8 mouse cellular contexts compared by ENCODE assay signal in the genomic region with DNA sequence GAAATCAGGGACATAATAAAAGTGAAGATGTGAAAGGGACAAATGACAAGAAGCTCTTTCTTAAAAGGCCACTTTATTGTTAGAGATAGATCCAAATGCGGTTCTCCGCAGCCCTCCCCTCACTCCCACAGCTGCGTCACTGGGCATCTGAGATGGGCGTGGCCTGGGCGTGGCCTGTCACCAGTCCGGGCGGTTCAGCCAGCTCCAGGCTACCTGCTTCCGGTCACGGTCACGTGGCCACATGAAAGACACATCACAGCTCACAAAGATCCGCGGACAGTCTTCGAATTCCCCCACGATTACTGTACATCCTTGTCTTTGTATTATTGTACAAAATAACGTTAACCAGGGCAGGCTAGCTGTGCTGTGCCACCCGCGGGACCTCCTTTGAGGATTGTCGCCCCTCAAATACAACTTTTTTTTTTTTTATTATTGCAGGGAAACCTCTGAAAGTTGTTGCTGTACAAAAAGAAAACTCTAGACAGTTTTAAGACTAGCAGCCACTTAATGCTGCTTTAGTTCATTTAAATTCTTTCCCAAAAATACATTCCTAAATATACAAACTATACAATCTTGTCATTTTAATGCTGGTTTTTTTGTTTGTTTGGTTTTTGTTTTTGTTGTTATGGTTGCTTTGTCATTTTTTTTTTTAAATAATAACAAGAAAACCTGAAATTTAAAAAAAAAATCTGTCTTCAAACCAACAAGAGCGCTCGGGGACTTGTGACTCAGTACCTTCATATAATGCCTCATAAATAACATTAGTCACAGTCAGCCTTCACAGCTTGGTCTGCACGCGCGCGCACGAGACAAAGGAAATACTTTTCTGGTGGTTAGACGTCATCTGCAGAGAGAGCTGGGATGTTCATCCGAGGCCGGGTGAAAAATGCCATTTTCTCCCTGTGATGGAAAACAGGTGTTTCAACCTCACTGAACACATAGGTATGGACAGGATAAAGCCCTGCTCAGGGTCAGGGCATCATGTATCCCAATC. TPM values are rescaled to one million over a fixed set of nuclear protein-coding genes. Genes with fewer than 3 reads are reported as not detected.
DNase-seq lines count a peak whose midpoint lies in the region; ATAC-seq and TF ChIP-seq lines count a peak whose summit lies in the region.

No protein-coding gene starts in this region.

- H3K4me2 ChIP-seq in embryonic facial prominence, embryonic 15.5 days (replicated peaks): peak overlapping the region; percentile 64
- H3K4me2 ChIP-seq in kidney, embryonic 14.5 days (replicated peaks; ENCODE audit: low read depth, low read length): peak overlapping the region; percentile 63
- peak overlapping the region; percentile 63 for H3K4me2 ChIP-seq in limb, embryonic 14.5 days (replicated peaks; ENCODE audit: low read depth, low read length, severe bottlenecking)
- H3K4me2 ChIP-seq in midbrain, embryonic 16.5 days (ENCODE audit: low read length): peak overlapping the region; percentile 64

- H3K4me1 ChIP-seq in bone marrow, adult 2 months (ENCODE audit: control insufficient read depth, insufficient read depth, low read length): no peaks in the 10 kb centered on the region; the same call in 1 of the 2 replicates
- peaks cover 4% of the 10 kb centered on the region for H3K4me1 ChIP-seq in embryonic facial prominence, embryonic 15.5 days
- peaks cover 9% of the 10 kb centered on the region for H3K4me1 ChIP-seq in heart, embryonic 10.5 days
- peaks cover under 1% of the 10 kb centered on the region; the same call in 1 of the 2 replicates for H3K4me1 ChIP-seq in kidney, embryonic 14.5 days (ENCODE audit: control insufficient read depth, insufficient read depth, low read length)
- peaks cover under 1% of the 10 kb centered on the region for H3K4me1 ChIP-seq in limb, embryonic 14.5 days (ENCODE audit: control insufficient read depth, insufficient read depth, low read length)
- peaks cover 8% of the 10 kb centered on the region for H3K4me1 ChIP-seq in midbrain, embryonic 16.5 days (ENCODE audit: control insufficient read depth, insufficient read depth, low read length)
- peaks cover 4% of the 10 kb centered on the region; the same call in 1 of the 2 replicates for H3K4me1 ChIP-seq in spleen, adult 2 months (ENCODE audit: control insufficient read depth, insufficient read depth, insufficient read length)

- H3K9me3 ChIP-seq in embryonic facial prominence, embryonic 15.5 days (replicated peaks): no peaks in the 10 kb centered on the region
- H3K9me3 ChIP-seq in heart, embryonic 10.5 days: no peaks in the 10 kb centered on the region
- no peaks in the 10 kb centered on the region for H3K9me3 ChIP-seq in kidney, embryonic 14.5 days (ENCODE audit: control insufficient read depth, low read length)
- no peaks in the 10 kb centered on the region for H3K9me3 ChIP-seq in limb, embryonic 14.5 days (ENCODE audit: control insufficient read depth, low read length)
- no peaks in the 10 kb centered on the region; the same call in 1 of the 2 replicates for H3K9me3 ChIP-seq in midbrain, embryonic 16.5 days (replicated peaks; ENCODE audit: control insufficient read depth, low read length, poor library complexity, severe bottlenecking)

- no peaks in the 10 kb centered on the region for H3K36me3 ChIP-seq in embryonic facial prominence, embryonic 15.5 days
- H3K36me3 ChIP-seq in heart, embryonic 10.5 days: peaks cover 18% of the 10 kb centered on the region; the same call in 1 of the 2 replicates
- H3K36me3 ChIP-seq in kidney, embryonic 14.5 days (ENCODE audit: control insufficient read depth, insufficient read depth, low read length): peaks cover 9% of the 10 kb centered on the region; the same call in 1 of the 2 replicates
- H3K36me3 ChIP-seq in limb, embryonic 14.5 days (ENCODE audit: control insufficient read depth, insufficient read depth, low read length): no peaks in the 10 kb centered on the region
- H3K36me3 ChIP-seq in midbrain, embryonic 16.5 days (ENCODE audit: control insufficient read depth, insufficient read depth, low read length): 0 out of 2 replicates have a peak, but pooled peaks cover 3% of the 10 kb centered on the region
- no peaks in the 10 kb centered on the region for H3K36me3 ChIP-seq in spleen, adult 2 months (ENCODE audit: control insufficient read depth, insufficient read depth, low read length)

- no peak for TF ChIP-seq CTCF in bone marrow, adult 2 months (IDR thresholded peaks at IDR 0.05; ENCODE audit: control insufficient read depth, insufficient read depth, low read length)
- TF ChIP-seq CTCF in spleen, adult 2 months (IDR thresholded peaks at IDR 0.05; ENCODE audit: extremely low read depth, insufficient read depth, insufficient read length, insufficient replicate concordance): no peak

- H3K27me3 ChIP-seq in embryonic facial prominence, embryonic 15.5 days: no peaks in the 10 kb centered on the region
- H3K27me3 ChIP-seq in heart, embryonic 10.5 days (ENCODE audit: insufficient read depth, poor library complexity, severe bottlenecking): no peaks in the 10 kb centered on the region
- H3K27me3 ChIP-seq in kidney, embryonic 14.5 days (ENCODE audit: control insufficient read depth, insufficient read depth, low read length): no peaks in the 10 kb centered on the region
- no peaks in the 10 kb centered on the region for H3K27me3 ChIP-seq in limb, embryonic 14.5 days (ENCODE audit: control insufficient read depth, insufficient read depth, low read length)
- no peaks in the 10 kb centered on the region for H3K27me3 ChIP-seq in midbrain, embryonic 16.5 days (ENCODE audit: control insufficient read depth, insufficient read depth, low read depth, low read length)
- H3K27me3 ChIP-seq in spleen, adult 2 months (ENCODE audit: control insufficient read depth, insufficient read depth, low read length): no peaks in the 10 kb centered on the region

- H3K4me3 ChIP-seq in bone marrow, adult 2 months (replicated peaks; ENCODE audit: control insufficient read depth, low read depth, low read length): peak overlapping the region; percentile 48
- H3K4me3 ChIP-seq in embryonic facial prominence, embryonic 15.5 days (replicated peaks): peak overlapping the region; percentile 38
- H3K4me3 ChIP-seq in heart, embryonic 10.5 days: peak overlapping the region; percentile 57
- H3K4me3 ChIP-seq in kidney, embryonic 14.5 days (ENCODE audit: low read length): peak overlapping the region; percentile 28; the same call in 1 of the 2 replicates
- H3K4me3 ChIP-seq in limb, embryonic 14.5 days (replicated peaks; ENCODE audit: low read length): peak overlapping the region; percentile 41
- H3K4me3 ChIP-seq in midbrain, embryonic 16.5 days (ENCODE audit: low read depth, low read length): peak overlapping the region; percentile 18
- H3K4me3 ChIP-seq in spleen, adult 2 months (ENCODE audit: extremely low read depth, insufficient read depth, insufficient read length): peak overlapping the region; percentile 58

- no peak overlapping the region for H3K27ac ChIP-seq in bone marrow, adult 2 months (ENCODE audit: control insufficient read depth, insufficient read depth, low read depth, low read length, poor library complexity)
- H3K27ac ChIP-seq in embryonic facial prominence, embryonic 15.5 days (replicated peaks): peak overlapping the region; percentile 31; the same call in 1 of the 2 replicates
- H3K27ac ChIP-seq in heart, embryonic 10.5 days: peak overlapping the region; percentile 87
- H3K27ac ChIP-seq in kidney, embryonic 14.5 days (ENCODE audit: low read depth, low read length): no peak overlapping the region
- no peak overlapping the region for H3K27ac ChIP-seq in limb, embryonic 14.5 days (replicated peaks; ENCODE audit: low read depth, low read length)
- peak overlapping the region; percentile 33; the same call in 1 of the 2 replicates for H3K27ac ChIP-seq in midbrain, embryonic 16.5 days (ENCODE audit: low read length)
- H3K27ac ChIP-seq in spleen, adult 2 months (ENCODE audit: insufficient read depth, low read length): peak overlapping the region; percentile 29; the same call in 1 of the 2 replicates

- WGBS in bone marrow, adult 2 months: 5% methylated on average over 28 of the region's 28 CpGs
- 14% methylated on average over 28 of the region's 28 CpGs for WGBS in embryonic facial prominence, embryonic 15.5 days
- WGBS in heart, embryonic 10.5 days: 31% methylated on average over 28 of the region's 28 CpGs
- 22% methylated on average over 28 of the region's 28 CpGs for WGBS in kidney, embryonic 14.5 days
- 17% methylated on average over 28 of the region's 28 CpGs for WGBS in limb, embryonic 14.5 days
- 20% methylated on average over 28 of the region's 28 CpGs for WGBS in midbrain, embryonic 16.5 days
- 8% methylated on average over 28 of the region's 28 CpGs for WGBS in spleen, adult 2 months

- peak; percentile 35; the same call in 1 of the 2 replicates for TF ChIP-seq POLR2A in bone marrow, adult 2 months (IDR thresholded peaks at IDR 0.05; ENCODE audit: borderline replicate concordance, control insufficient read depth, low read depth, low read length)
- TF ChIP-seq POLR2A in limb, embryonic 14.5 days (IDR thresholded peaks at IDR 0.05; ENCODE audit: borderline replicate concordance, extremely low read depth, insufficient read depth, insufficient read length): no peak
- no peak; the same call in 1 of the 2 replicates for TF ChIP-seq POLR2A in spleen, adult 2 months (IDR thresholded peaks at IDR 0.05; ENCODE audit: low read depth, low read length)

- ATAC-seq in embryonic facial prominence, embryonic 15.5 days (ENCODE audit: insufficient number of reproducible peaks, low FRiP score, low TSS enrichment, low read depth): peak; percentile 81
- peak; percentile 91 for ATAC-seq in kidney, embryonic 14.5 days (ENCODE audit: low FRiP score, low TSS enrichment)
- ATAC-seq in limb, embryonic 14.5 days (ENCODE audit: low FRiP score, low read depth): peak; percentile 84
- ATAC-seq in midbrain, embryonic 16.5 days: peak; percentile 56

- peak; percentile 95 for DNase-seq in 416B (ENCODE audit: low read depth)
- DNase-seq in heart, embryonic 10.5 days (ENCODE audit: low spot score): peak; percentile 99
- DNase-seq in limb, embryonic 14.5 days (ENCODE audit: low spot score): peak; percentile 83
- DNase-seq in spleen, adult 2 months (ENCODE audit: low read depth in 1 of 2, low spot score in 2 of 2): peak; percentile 57 to 92

- no peak overlapping the region for H3K9ac ChIP-seq in embryonic facial prominence, embryonic 15.5 days
- H3K9ac ChIP-seq in kidney, embryonic 14.5 days (ENCODE audit: low read depth, low read length): no peak overlapping the region
- peak overlapping the region; percentile 41; the same call in 1 of the 2 replicates for H3K9ac ChIP-seq in limb, embryonic 14.5 days (ENCODE audit: low read depth, low read length, severe bottlenecking)
- peak overlapping the region; percentile 13; the same call in 1 of the 2 replicates for H3K9ac ChIP-seq in midbrain, embryonic 16.5 days (ENCODE audit: low read depth, low read length)

RNA-seq across cellular contexts. Expression of gene Rars, which starts 4.3 kb away (rescaled TPM):
- 24.3 and 44.1 TPM in 2 replicates for polyA plus RNA-seq in bone marrow, adult 2 months (2011; ENCODE audit: insufficient read depth, insufficient read length, low replicate concordance, missing spikeins)
- 77.1 and 77.8 TPM in 2 replicates for polyA plus RNA-seq in embryonic facial prominence, embryonic 15.5 days (2015; fragmentation: Nextera tagmentation; extraction: Ambion mirVana)
- polyA plus RNA-seq in heart, embryonic 10.5 days (2016; fragmentation: Nextera tagmentation; extraction: Ambion mirVana): 92.6 and 106 TPM in 2 replicates
- 108 TPM in 2 replicates for polyA plus RNA-seq in kidney, embryonic 14.5 days (2014; fragmentation: Nextera tagmentation; extraction: Ambion mirVana)
- 49.9 and 71.3 TPM in 2 replicates for polyA plus RNA-seq in limb, embryonic 14.5 days (2012; rRNA removed)
- 83.7 and 84.5 TPM in 2 replicates for polyA plus RNA-seq in limb, embryonic 14.5 days (2014; fragmentation: Nextera tagmentation; extraction: Ambion mirVana)
- polyA plus RNA-seq in midbrain, embryonic 16.5 days (2015; fragmentation: Nextera tagmentation; extraction: Ambion mirVana): 70.2 and 71.9 TPM in 2 replicates
- 6.0 and 6.8 TPM in 2 replicates for polyA plus RNA-seq in spleen, adult 2 months (2012; rRNA removed)

RNA-seq across cellular contexts. Expression of gene Fbll1, which starts 40.0 kb away (rescaled TPM):
- polyA plus RNA-seq in bone marrow, adult 2 months (2011; ENCODE audit: insufficient read depth, insufficient read length, low replicate concordance, missing spikeins): not detected in 2 replicates
- 0.11 and 0.15 TPM in 2 replicates for polyA plus RNA-seq in embryonic facial prominence, embryonic 15.5 days (2015; fragmentation: Nextera tagmentation; extraction: Ambion mirVana)
- not detected in 2 replicates for polyA plus RNA-seq in heart, embryonic 10.5 days (2016; fragmentation: Nextera tagmentation; extraction: Ambion mirVana)
- not detected in 2 replicates for polyA plus RNA-seq in kidney, embryonic 14.5 days (2014; fragmentation: Nextera tagmentation; extraction: Ambion mirVana)
- polyA plus RNA-seq in limb, embryonic 14.5 days (2012; rRNA removed): 0.15 TPM in 2 replicates
- not detected in 2 replicates for polyA plus RNA-seq in limb, embryonic 14.5 days (2014; fragmentation: Nextera tagmentation; extraction: Ambion mirVana)
- 18.9 and 20.5 TPM in 2 replicates for polyA plus RNA-seq in midbrain, embryonic 16.5 days (2015; fragmentation: Nextera tagmentation; extraction: Ambion mirVana)
- polyA plus RNA-seq in spleen, adult 2 months (2012; rRNA removed): not detected in 2 replicates

Comparison
In these comparisons a context has a peak if more than half of its experiments do, and no peak if none do; other contexts are left out.
1. H3K27ac ChIP-seq: peak in embryonic facial prominence, embryonic 15.5 days (single experiment), heart, embryonic 10.5 days (single experiment), midbrain, embryonic 16.5 days (single experiment) and spleen, adult 2 months (single experiment); none in bone marrow, adult 2 months (single experiment), kidney, embryonic 14.5 days (single experiment) and limb, embryonic 14.5 days (single experiment).
2. H3K9ac ChIP-seq: peak in limb, embryonic 14.5 days (single experiment) and midbrain, embryonic 16.5 days (single experiment); none in embryonic facial prominence, embryonic 15.5 days (single experiment) and kidney, embryonic 14.5 days (single experiment).
3. RNA of gene Fbll1, which starts 40.0 kb away (polyA plus RNA-seq): 18.9 to 20.5 TPM in midbrain, embryonic 16.5 days; 0.15 TPM in limb, embryonic 14.5 days, 0.11 to 0.15 TPM in embryonic facial prominence, embryonic 15.5 days, not detected in heart, embryonic 10.5 days, not detected in spleen, adult 2 months, not detected in bone marrow, adult 2 months and not detected in kidney, embryonic 14.5 days; every median in the first group is over 10 times any median in the second.
4. Peak in every context shown above with its lines, with median percentiles within 50 percentile points of each other: DNase-seq, H3K4me3 ChIP-seq, ATAC-seq and H3K4me2 ChIP-seq.